Mouse (Mus musculus): Measurements from ENCODE around the gene Amdhd1. TPM values are rescaled to one million over a fixed set of nuclear protein-coding genes. Genes with fewer than 3 reads are reported as not detected.

Amdhd1 gene
- polyA plus RNA-seq, 1 experiment from 2014 or later: not detected

- H3K9me3 ChIP-seq: no peaks in the 10 kb centered on the region
- no peak overlapping the region for H3K4me3 ChIP-seq
- ATAC-seq (ENCODE audit: low read depth): no peak
- no peak overlapping the region for H3K27ac ChIP-seq (replicated peaks)
- no peaks in the 10 kb centered on the region for H3K27me3 ChIP-seq
- no peaks in the 10 kb centered on the region for H3K36me3 ChIP-seq
- 29% methylated on average over 10 of the region's 10 CpGs for WGBS
- no peaks in the 10 kb centered on the region for H3K4me1 ChIP-seq (replicated peaks)
- no peak overlapping the region for H3K4me2 ChIP-seq
- H3K9ac ChIP-seq: no peak overlapping the region
These were observed 39.0 kb downstream of the Amdhd1 start for GRCm38 (mm10) chr10:93500864-93501263.

- Histone ChIP-seq H3K27me3 (no peaks in the 10 kb centered on the region), H3K9ac (no peak overlapping the region), H3K4me2 (no peak overlapping the region), H3K4me3 (no peak overlapping the region), H3K9me3 (no peaks in the 10 kb centered on the region), H3K27ac (replicated peaks) (no peak overlapping the region), H3K4me1 (replicated peaks) (no peaks in the 10 kb centered on the region), H3K36me3 (0 out of 2 replicates have a peak, but pooled peaks cover under 1% of the 10 kb centered on the region)
- no peak for ATAC-seq (ENCODE audit: low read depth)
- WGBS: 46% methylated on average over 4 of the region's 4 CpGs
These were observed 49.4 kb downstream of the Amdhd1 start for GRCm38 (mm10) chr10:93490451-93490850.

- no peak overlapping the region for H3K4me2 ChIP-seq
- H3K27me3 ChIP-seq: no peaks in the 10 kb centered on the region
- H3K27ac ChIP-seq (replicated peaks): no peak overlapping the region
- 82% methylated on average over 6 of the region's 6 CpGs for WGBS
- H3K9ac ChIP-seq: no peak overlapping the region
- H3K9me3 ChIP-seq: no peaks in the 10 kb centered on the region
- peaks cover 7% of the 10 kb centered on the region; the same call in 1 of the 2 replicates for H3K36me3 ChIP-seq
- ATAC-seq (ENCODE audit: low read depth): no peak
- H3K4me3 ChIP-seq: no peak overlapping the region
- H3K4me1 ChIP-seq (replicated peaks): no peaks in the 10 kb centered on the region
These were observed 51.0 kb downstream of the Amdhd1 start for GRCm38 (mm10) chr10:93488828-93489226.

DNA sequence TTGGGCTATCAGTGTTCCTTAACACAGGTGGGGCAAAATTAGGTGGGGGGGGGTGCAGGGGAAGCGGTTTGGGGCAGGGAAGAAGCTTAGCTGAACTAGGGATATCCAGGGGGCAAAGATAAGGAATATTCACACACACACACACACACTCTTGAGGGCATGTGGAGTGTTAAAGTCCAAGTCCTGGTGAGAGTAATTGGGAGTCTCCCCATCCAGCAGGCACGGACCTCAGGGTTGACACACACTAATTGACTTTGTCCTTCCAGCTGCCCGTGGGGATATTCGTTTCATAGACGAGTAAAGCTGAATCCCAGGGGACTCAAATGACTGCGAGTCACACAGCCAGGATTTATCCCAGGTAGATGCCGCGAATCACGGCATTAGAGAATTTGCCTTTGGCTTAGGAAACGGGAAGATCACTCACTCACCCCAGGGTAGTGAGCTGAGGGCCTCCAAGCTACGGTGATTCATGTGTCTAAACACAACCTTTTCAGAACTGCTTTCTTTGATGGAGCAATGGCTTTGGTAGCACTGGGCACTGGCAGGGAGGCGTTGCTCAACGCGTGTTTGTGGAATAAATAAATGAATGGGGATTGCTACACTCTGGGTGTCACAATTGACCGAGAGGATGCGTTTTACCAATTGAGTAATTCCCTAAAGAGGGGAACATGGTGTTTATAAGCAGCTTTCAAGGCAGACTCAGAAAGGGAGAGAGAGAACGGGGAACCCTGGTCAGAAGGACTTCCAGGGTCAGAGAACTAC is 51.6 kb downstream of the Amdhd1 start, which contains the start of gene Hal:
TSS of gene Hal (plus strand) at position 703 of the 762 bp plus-strand sequence.
- Histone ChIP-seq H3K4me1 (replicated peaks) (no peaks in the 10 kb centered on the region), H3K36me3 (peaks cover 9% of the 10 kb centered on the region), H3K4me3 (no peak within 1 kb of the TSS), H3K27me3 (no peaks in the 10 kb centered on the region), H3K9ac (no peak within 1 kb of the TSS), H3K9me3 (no peaks in the 10 kb centered on the region), H3K27ac (replicated peaks) (no peak within 1 kb of the TSS), H3K4me2 (no peak within 1 kb of the TSS)
- WGBS: 59% methylated on average over 17 of the region's 17 CpGs
- ATAC-seq (ENCODE audit: low read depth): no peak

DNA sequence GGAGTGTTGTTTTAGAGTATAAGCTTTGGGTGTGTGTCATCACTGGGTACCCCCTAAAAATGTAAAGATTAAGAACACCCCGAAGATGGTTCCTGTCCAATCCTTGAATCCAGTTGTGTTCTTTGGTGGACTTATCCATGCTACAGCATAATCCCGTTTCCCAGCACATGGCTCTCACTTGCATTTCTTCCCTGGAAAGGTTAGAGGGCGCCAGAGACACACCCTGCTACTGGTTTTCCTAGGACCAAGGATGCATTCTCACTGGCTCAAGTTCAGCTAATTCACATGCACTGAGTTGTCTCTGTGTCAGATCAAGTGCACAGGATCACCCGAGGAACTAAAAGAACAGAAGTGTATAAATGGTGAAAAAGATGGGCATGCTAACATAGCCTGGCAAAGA is 53.2 kb downstream of the Amdhd1 start:
- no peaks in the 10 kb centered on the region for H3K27me3 ChIP-seq
- no peak overlapping the region for H3K4me3 ChIP-seq
- H3K36me3 ChIP-seq: peaks cover 25% of the 10 kb centered on the region
- H3K27ac ChIP-seq (replicated peaks): no peak overlapping the region
- H3K4me1 ChIP-seq (replicated peaks): no peaks in the 10 kb centered on the region
- no peak overlapping the region for H3K9ac ChIP-seq
- ATAC-seq (ENCODE audit: low read depth): no peak
- H3K9me3 ChIP-seq: no peaks in the 10 kb centered on the region
- 30% methylated on average over 4 of the region's 4 CpGs for WGBS
- no peak overlapping the region for H3K4me2 ChIP-seq

DNA sequence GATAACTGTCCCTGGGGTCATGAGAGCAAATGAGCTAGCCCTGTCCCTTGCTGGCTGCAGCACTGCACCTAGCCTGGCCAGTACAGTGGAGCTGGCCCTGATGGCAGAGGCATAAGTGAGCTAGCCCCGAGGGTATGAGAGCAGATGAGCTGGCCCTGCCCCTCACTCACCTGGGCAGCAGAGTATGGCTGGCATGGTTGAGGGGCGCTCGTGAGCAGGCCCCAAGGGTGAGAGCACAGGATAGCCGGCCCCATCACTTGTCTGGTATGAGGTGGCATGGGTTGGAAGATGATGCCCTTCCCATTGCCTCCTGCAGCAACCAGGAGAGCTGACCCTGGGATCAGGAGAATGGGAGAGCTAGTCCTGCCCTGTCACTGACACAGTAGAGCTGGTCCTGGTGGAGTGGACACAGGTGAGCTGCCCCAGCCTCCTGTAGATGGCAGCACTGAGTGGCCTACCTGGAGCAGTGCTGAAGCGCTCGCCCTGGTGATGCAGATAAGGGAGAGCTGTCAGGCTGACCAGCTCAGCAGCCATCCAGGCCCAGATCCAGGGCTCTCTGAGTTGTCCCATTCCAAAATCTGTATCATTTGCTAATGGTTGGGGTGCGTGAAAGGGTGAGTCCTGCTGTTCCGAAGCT is 54.7 kb downstream of the Amdhd1 start:
- 82% methylated on average over 8 of the region's 8 CpGs for WGBS
- Histone ChIP-seq H3K27ac (replicated peaks) (no peak overlapping the region), H3K4me1 (replicated peaks) (no peaks in the 10 kb centered on the region), H3K4me3 (no peak overlapping the region), H3K9ac (no peak overlapping the region), H3K27me3 (no peaks in the 10 kb centered on the region), H3K9me3 (no peaks in the 10 kb centered on the region), H3K4me2 (no peak overlapping the region), H3K36me3 (peaks cover 40% of the 10 kb centered on the region)
- ATAC-seq (ENCODE audit: low read depth): no peak; the same call in 1 of the 2 replicates

GRCm38 (mm10) chr10:93484511-93484910 is 55.3 kb downstream of the Amdhd1 start:
- Histone ChIP-seq H3K27me3 (no peaks in the 10 kb centered on the region), H3K4me3 (no peak overlapping the region), H3K4me1 (replicated peaks) (no peaks in the 10 kb centered on the region), H3K9me3 (no peaks in the 10 kb centered on the region), H3K9ac (no peak overlapping the region), H3K27ac (replicated peaks) (no peak overlapping the region), H3K4me2 (no peak overlapping the region), H3K36me3 (peaks cover 46% of the 10 kb centered on the region)
- 92% methylated on average over 8 of the region's 8 CpGs for WGBS
- no peak for ATAC-seq (ENCODE audit: low read depth)

Other genes starting within 250 kb of the Amdhd1 start
- gene Elk3, start 228.9 kb downstream of the Amdhd1 start, polyA plus RNA-seq (2015; fragmentation: Nextera tagmentation; extraction: Ambion mirVana): 15.1 and 18.3 TPM in 2 replicates
- gene Lta4h, start 86.6 kb downstream of the Amdhd1 start, polyA plus RNA-seq (2015; fragmentation: Nextera tagmentation; extraction: Ambion mirVana): 99.1 and 103 TPM in 2 replicates
- gene Hal, start 51.3 kb downstream of the Amdhd1 start, polyA plus RNA-seq (2015; fragmentation: Nextera tagmentation; extraction: Ambion mirVana): not detected in 2 replicates
- gene Ccdc38, start 599 bp upstream of the Amdhd1 start, polyA plus RNA-seq (2015; fragmentation: Nextera tagmentation; extraction: Ambion mirVana): 0.28 and 0.56 TPM in 2 replicates
- 65.8 and 80.0 TPM in 2 replicates for gene Snrpf, start 49.7 kb upstream of the Amdhd1 start, polyA plus RNA-seq (2015; fragmentation: Nextera tagmentation; extraction: Ambion mirVana)
- 0.81 and 0.93 TPM in 2 replicates for gene Ntn4, start 100.6 kb upstream of the Amdhd1 start, polyA plus RNA-seq (2015; fragmentation: Nextera tagmentation; extraction: Ambion mirVana)

All from neural tube, embryonic 13.5 days (tissue).